Mouse (Mus musculus): ENCODE results near the gene Ctf2.

DNA sequence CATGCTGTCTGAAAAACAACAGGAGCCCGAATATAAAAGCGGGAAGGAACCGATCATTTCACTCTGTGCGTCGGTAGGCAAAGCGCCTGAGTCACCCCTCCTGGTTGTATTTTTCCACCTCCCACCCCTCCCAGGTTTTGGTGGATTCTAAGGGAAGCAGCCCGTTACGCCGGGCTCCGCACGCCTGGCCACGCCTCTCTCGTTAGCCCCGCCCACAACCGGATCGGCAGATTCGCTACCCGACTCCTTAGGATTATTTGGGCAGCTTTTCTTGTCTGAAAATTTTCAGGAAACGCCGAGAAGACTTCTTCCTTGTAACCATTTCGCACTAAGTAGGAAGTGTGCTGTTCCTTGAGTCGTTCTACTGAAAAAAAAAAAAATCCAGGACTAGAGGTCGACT lies 44.5 kb upstream of the Ctf2 start, which contains the start of gene Setd1a:
- no peak for TF ChIP-seq CTCF (IDR thresholded peaks at IDR 0.05; ENCODE audit: low read depth, low read length)
- TF ChIP-seq POLR2A (IDR thresholded peaks at IDR 0.05; ENCODE audit: insufficient read depth, low read length), result peak; percentile 54
- no peak for TF ChIP-seq EP300 (IDR thresholded peaks at IDR 0.05; ENCODE audit: insufficient read depth, low read depth, low read length)

Data from ES-Bruce4 (cell line).